Mouse (Mus musculus): ENCODE measurements around the gene Vmn1r58. TPM values are rescaled to one million over a fixed set of nuclear protein-coding genes. Genes with fewer than 3 reads are reported as not detected.
"Not testable (repeated sequence)": the region's sequence is repeated elsewhere in the genome, so short reads cannot be mapped to it uniquely, and the experiment has no call there.

Gene Vmn1r58
- total RNA-seq (2014; rRNA removed) (not detected in 2 replicates), polyA plus RNA-seq (2015; fragmentation: Nextera tagmentation; extraction: Ambion mirVana) (not detected in 2 replicates)

DNA sequence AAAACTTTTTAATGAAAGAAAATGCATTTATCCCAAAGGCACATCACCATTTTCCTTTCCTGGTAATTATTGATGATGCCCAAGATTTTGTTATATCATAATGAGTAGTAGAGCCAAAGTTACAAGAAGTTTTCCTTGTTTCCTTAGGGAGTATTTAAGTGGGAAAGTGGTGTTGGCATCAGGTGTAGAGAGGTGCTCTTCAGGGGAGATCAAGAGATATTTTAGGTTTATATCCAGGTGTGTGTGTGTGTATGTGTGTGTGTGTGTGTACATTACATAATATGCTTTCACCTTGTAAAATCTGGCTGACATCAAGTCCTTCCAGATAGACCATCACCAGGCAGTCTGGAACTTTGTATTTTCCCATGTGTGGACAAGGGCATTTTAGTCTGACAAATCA lies at the start of gene Vmn1r58:
Gene Vmn1r58 (minus strand): TSS at position 101 of the 400 bp plus-strand sequence.
- not testable (repeated sequence) for H3K9ac ChIP-seq (replicated peaks; ENCODE audit: low read length, poor library complexity, severe bottlenecking); ATAC-seq (ENCODE audit: low FRiP score); DNase-seq (ENCODE audit: low spot score); H3K4me2 ChIP-seq (ENCODE audit: low read depth, low read length, poor library complexity, severe bottlenecking); H3K4me3 ChIP-seq (ENCODE audit: low read depth, low read length); H3K4me1 ChIP-seq (ENCODE audit: insufficient read depth, low read length); H3K36me3 ChIP-seq (ENCODE audit: insufficient read depth, low read length); H3K27me3 ChIP-seq (ENCODE audit: insufficient read depth, low read length); H3K27ac ChIP-seq (ENCODE audit: low read depth, low read length); H3K9me3 ChIP-seq (ENCODE audit: low read length)

GRCm38 (mm10) chr7:5456674-5457073 lies 43.5 kb upstream of the Vmn1r58 start, which contains the start of gene Vmn1r59:
Gene Vmn1r59, minus strand, starts transcription at chr7:5456774.
- no peaks in the 10 kb centered on the region for H3K36me3 ChIP-seq (ENCODE audit: insufficient read depth, low read length)
- no peak for TF ChIP-seq CTCF (IDR thresholded peaks at IDR 0.05)
- DNase-seq (ENCODE audit: low spot score) (no peak), ATAC-seq (ENCODE audit: low FRiP score) (no peak)
- no peak within 1 kb of the TSS for H3K27ac ChIP-seq (ENCODE audit: low read depth, low read length)
- H3K4me3 ChIP-seq (ENCODE audit: low read depth, low read length): no peak within 1 kb of the TSS
- H3K4me2 ChIP-seq (ENCODE audit: low read depth, low read length, poor library complexity, severe bottlenecking): no peak within 1 kb of the TSS
- no peak within 1 kb of the TSS for H3K9ac ChIP-seq (replicated peaks; ENCODE audit: low read length, poor library complexity, severe bottlenecking)
- peaks cover 27% of the 10 kb centered on the region for H3K9me3 ChIP-seq (ENCODE audit: low read length)
- H3K4me1 ChIP-seq (ENCODE audit: insufficient read depth, low read length): no peaks in the 10 kb centered on the region
- no peaks in the 10 kb centered on the region for H3K27me3 ChIP-seq (ENCODE audit: insufficient read depth, low read length)

DNA sequence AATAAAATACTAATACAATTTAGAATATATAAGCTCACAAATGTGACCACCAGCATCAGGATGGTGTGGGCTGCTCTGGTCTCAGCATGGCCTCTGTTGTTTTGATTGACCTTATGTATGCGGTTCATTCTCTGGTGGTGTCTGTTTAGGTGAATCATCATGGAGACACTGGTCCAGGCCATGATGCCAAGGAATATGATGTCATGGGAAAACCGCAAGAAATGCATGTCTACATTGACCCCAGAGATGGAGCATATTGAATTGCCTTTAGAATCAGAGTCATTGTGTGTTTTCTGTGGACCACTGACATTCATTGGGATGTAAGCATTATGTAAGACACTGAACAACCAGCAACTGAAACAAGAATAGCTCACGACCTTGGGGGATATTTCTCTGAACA lies 40.8 kb upstream of the Vmn1r58 start:
- ATAC-seq (ENCODE audit: low FRiP score); H3K27me3 ChIP-seq (ENCODE audit: insufficient read depth, low read length); H3K36me3 ChIP-seq (ENCODE audit: insufficient read depth, low read length); H3K27ac ChIP-seq (ENCODE audit: low read depth, low read length); DNase-seq (ENCODE audit: low spot score); H3K4me3 ChIP-seq (ENCODE audit: low read depth, low read length); H3K4me2 ChIP-seq (ENCODE audit: low read depth, low read length, poor library complexity, severe bottlenecking); H3K9ac ChIP-seq (replicated peaks; ENCODE audit: low read length, poor library complexity, severe bottlenecking); H3K4me1 ChIP-seq (ENCODE audit: insufficient read depth, low read length): not testable (repeated sequence)
- H3K9me3 ChIP-seq (ENCODE audit: low read length): peaks cover 24% of the 10 kb centered on the region
- 71% methylated on average over 3 of the region's 3 CpGs for WGBS

DNA sequence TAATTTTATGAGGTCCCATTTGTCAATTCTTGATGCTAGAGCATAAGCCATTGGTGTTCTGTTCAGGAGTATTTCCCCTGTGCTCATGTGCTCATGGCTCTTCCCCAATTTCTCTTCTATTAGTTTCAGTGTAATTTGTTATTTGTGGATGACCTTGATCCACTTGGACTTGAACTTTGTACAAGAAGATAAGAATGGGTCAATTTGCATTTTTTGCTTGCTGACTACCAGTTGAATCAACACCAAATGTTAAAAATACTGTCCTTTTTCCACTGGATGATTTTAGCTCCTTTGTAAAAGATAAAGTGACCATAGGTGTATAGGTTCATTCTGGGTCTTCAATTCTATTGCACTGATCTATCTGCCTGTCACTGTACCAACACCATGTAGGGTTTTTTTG lies 35.4 kb upstream of the Vmn1r58 start:
- no peak overlapping the region for H3K27ac ChIP-seq (ENCODE audit: low read depth, low read length)
- no peak for DNase-seq (ENCODE audit: low spot score)
- H3K27me3 ChIP-seq (ENCODE audit: insufficient read depth, low read length): no peaks in the 10 kb centered on the region
- H3K36me3 ChIP-seq (ENCODE audit: insufficient read depth, low read length): no peaks in the 10 kb centered on the region
- no peak overlapping the region for H3K4me3 ChIP-seq (ENCODE audit: low read depth, low read length)
- ATAC-seq (ENCODE audit: low FRiP score): no peak
- H3K4me1 ChIP-seq (ENCODE audit: insufficient read depth, low read length): no peaks in the 10 kb centered on the region
- no peak overlapping the region for H3K4me2 ChIP-seq (ENCODE audit: low read depth, low read length, poor library complexity, severe bottlenecking)
- TF ChIP-seq CTCF (IDR thresholded peaks at IDR 0.05): no peak
- no peak overlapping the region for H3K9ac ChIP-seq (replicated peaks; ENCODE audit: low read length, poor library complexity, severe bottlenecking)
- H3K9me3 ChIP-seq (ENCODE audit: low read length): peaks cover 7% of the 10 kb centered on the region; the same call in 1 of the 2 replicates

DNA sequence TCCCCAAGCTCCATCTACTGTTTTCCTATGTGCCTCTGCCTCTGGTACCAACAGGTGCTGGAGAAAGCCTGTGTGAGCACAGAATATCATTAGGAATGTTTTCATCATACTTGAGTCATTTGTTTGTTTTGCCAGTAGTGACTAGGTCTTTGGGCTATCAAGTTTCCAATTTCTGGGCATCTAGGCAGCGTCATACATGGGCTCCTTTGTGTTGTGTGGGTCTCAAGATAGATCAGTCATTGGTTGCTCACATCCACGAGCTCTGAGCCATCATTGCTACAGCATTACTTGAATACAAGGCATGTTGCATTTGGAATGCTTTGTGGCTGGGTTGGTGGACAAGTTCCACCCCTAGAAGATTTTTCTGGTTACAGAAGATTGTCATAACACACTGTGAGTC lies 7.0 kb downstream of the Vmn1r58 start:
- no peak for TF ChIP-seq CTCF (IDR thresholded peaks at IDR 0.05)
- Histone ChIP-seq H3K36me3 (ENCODE audit: insufficient read depth, low read length) (no peaks in the 10 kb centered on the region), H3K4me2 (ENCODE audit: low read depth, low read length, poor library complexity, severe bottlenecking) (no peak overlapping the region), H3K9ac (replicated peaks; ENCODE audit: low read length, poor library complexity, severe bottlenecking) (no peak overlapping the region), H3K27me3 (ENCODE audit: insufficient read depth, low read length) (no peaks in the 10 kb centered on the region), H3K4me1 (ENCODE audit: insufficient read depth, low read length) (no peaks in the 10 kb centered on the region), H3K9me3 (ENCODE audit: low read length) (peaks cover 6% of the 10 kb centered on the region; the same call in 1 of the 2 replicates), H3K27ac (ENCODE audit: low read depth, low read length) (no peak overlapping the region), H3K4me3 (ENCODE audit: low read depth, low read length) (no peak overlapping the region)
- WGBS: 37% methylated on average over 2 of the region's 2 CpGs
- DNase-seq (ENCODE audit: low spot score) (no peak), ATAC-seq (ENCODE audit: low FRiP score) (no peak)

DNA sequence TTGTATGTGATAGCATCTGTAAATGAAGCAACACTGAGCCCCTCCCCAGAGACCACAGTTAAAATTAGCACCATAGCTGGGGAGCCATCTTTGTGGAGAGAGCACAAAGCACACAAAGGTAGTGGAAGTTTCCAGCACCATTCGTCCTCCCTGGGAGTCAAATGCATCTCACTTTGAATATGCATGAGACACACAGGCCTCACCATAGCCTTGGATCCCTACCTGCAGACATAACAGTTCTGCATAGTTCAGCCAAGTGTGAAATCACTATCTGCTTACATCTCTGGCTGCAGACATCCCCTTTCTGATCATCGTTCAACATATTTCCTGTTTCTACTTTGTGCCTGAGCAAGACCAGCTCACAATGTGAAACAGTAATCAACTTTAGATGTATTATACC lies 46.5 kb downstream of the Vmn1r58 start:
- no peaks in the 10 kb centered on the region for H3K27me3 ChIP-seq (ENCODE audit: insufficient read depth, low read length)
- 74% methylated on average over 2 of the region's 2 CpGs for WGBS
- no peaks in the 10 kb centered on the region for H3K36me3 ChIP-seq (ENCODE audit: insufficient read depth, low read length)
- no peak overlapping the region for H3K4me3 ChIP-seq (ENCODE audit: low read depth, low read length)
- no peak overlapping the region for H3K4me2 ChIP-seq (ENCODE audit: low read depth, low read length, poor library complexity, severe bottlenecking)
- H3K9ac ChIP-seq (replicated peaks; ENCODE audit: low read length, poor library complexity, severe bottlenecking): no peak overlapping the region
- H3K27ac ChIP-seq (ENCODE audit: low read depth, low read length): no peak overlapping the region
- DNase-seq (ENCODE audit: low spot score) (no peak), ATAC-seq (ENCODE audit: low FRiP score) (no peak)
- peaks cover 42% of the 10 kb centered on the region for H3K9me3 ChIP-seq (ENCODE audit: low read length)
- TF ChIP-seq CTCF (IDR thresholded peaks at IDR 0.05): no peak
- no peaks in the 10 kb centered on the region for H3K4me1 ChIP-seq (ENCODE audit: insufficient read depth, low read length)
